Mouse (Mus musculus): ENCODE data around the gene Omt2a.
"Not testable (repeated sequence)": the region's sequence is repeated elsewhere in the genome, so short reads cannot be mapped to it uniquely, and the experiment has no call there.

DNA sequence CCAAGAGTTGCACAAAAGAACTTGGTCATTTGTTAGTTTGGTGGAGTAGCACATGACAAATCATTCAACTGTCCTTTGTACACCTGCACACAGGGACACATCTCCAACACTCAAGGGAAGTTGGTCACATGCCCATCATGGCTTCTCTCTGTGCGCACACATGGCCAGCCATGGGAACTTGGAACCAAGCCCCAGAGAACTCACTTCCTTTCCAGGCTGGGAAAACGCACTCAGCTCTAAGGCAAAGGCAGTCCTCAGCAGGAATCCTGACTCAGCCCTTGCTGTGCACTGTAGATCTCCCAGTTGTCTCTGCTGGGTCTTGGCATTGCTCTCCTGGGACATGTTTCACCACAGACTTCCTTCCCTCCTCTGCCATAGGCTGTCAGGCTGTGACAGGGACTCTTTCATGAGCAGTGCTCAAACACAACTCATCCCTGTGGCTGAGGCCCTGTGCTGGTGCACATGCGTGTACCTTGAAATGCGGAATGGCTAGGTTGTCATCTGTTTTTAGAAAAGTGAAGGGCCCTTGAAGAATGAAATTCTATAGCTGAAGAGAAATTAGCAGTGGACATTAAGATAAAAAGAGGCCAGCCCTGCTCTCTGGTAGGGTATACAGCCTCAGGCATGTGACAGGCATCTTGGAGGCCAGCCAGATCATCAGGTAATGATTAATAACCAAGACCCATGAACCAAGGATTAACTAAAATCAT lies 32.4 kb downstream of the Omt2a start:
- TF ChIP-seq POLR2A (IDR thresholded peaks at IDR 0.05; ENCODE audit: borderline replicate concordance, insufficient read depth, low read length); CTCF (IDR thresholded peaks at IDR 0.05; ENCODE audit: borderline replicate concordance, insufficient read depth, low read depth, low read length): not testable (repeated sequence)
